Mouse (Mus musculus) CH12.LX (cell line): ENCODE data around the gene Igflr1. TPM values are rescaled to one million over a fixed set of nuclear protein-coding genes. Genes with fewer than 3 reads are reported as not detected.

Experiments used
- DNase-seq: peaks from one replicate; pipeline ENCODE4 v3.0.0-alpha.2; 2013; ENCODE audit errors: extremely low read depth
- H3K27ac ChIP-seq: 2 replicates; pipeline ENCODE4 v1.5.1; 2012; ENCODE audit warnings: low read depth, mild to moderate bottlenecking, control low read depth, moderate library complexity; ENCODE audit not compliant: insufficient read depth
- H3K27me3 ChIP-seq: replicated peaks from 2 replicates; pipeline ENCODE3; 2012; ENCODE audit warnings: inconsistent platforms
- H3K36me3 ChIP-seq, 2 experiments: replicated peaks in 1 of 2; 2 replicates each; pipeline versions ENCODE3 to v1.6.1; 2012; ENCODE audit warnings: inconsistent platforms in 1 of 2, low read length in 1 of 2, mild to moderate bottlenecking in 1 of 2, mixed read lengths in 1 of 2, moderate library complexity in 1 of 2; ENCODE audit not compliant: control insufficient read depth in 1 of 2, insufficient read depth in 1 of 2
- H3K4me1 ChIP-seq, 2 experiments: 2 replicates each; pipeline ENCODE4 v1.6.1; 2012; ENCODE audit warnings: inconsistent platforms in 1 of 2, moderate library complexity in 1 of 2; ENCODE audit not compliant: insufficient read depth in 2 of 2, control insufficient read depth in 1 of 2
- H3K4me2 ChIP-seq: 2 replicates; pipeline ENCODE4 v1.6.1; 2012; ENCODE audit warnings: low read depth, mild to moderate bottlenecking, control low read depth; ENCODE audit not compliant: poor library complexity, insufficient read depth, severe bottlenecking
- H3K4me3 ChIP-seq, 3 experiments: fragments of 150-350 bp in 1 of 3; sonication (generic) in 1 of 3; replicated peaks in 1 of 3; 2 replicates each; pipeline versions ENCODE3 to v1.5.1; 2011 to 2012; ENCODE audit warnings: low read depth in 2 of 3, low read length in 2 of 3, mild to moderate bottlenecking in 2 of 3, moderate library complexity in 2 of 3, control low read depth in 1 of 3, improper control_type of control experiment in 1 of 3, inconsistent platforms in 1 of 3, mixed read lengths in 1 of 3; ENCODE audit not compliant: poor library complexity in 1 of 3
- H3K79me2 ChIP-seq: replicated peaks from 2 replicates; pipeline ENCODE4 v1.6.1; 2012; ENCODE audit warnings: mild to moderate bottlenecking, moderate library complexity; ENCODE audit not compliant: control insufficient read depth, poor library complexity, insufficient read depth, severe bottlenecking; ENCODE audit errors: extremely low read depth
- H3K9ac ChIP-seq: 2 replicates; pipeline ENCODE4 v1.6.1; 2012; ENCODE audit warnings: low read depth, mild to moderate bottlenecking, control low read depth, moderate library complexity; ENCODE audit not compliant: insufficient read depth
- H3K9me3 ChIP-seq: replicated peaks from 2 replicates; pipeline ENCODE3; 2012; ENCODE audit warnings: low read length, inconsistent platforms, mixed read lengths
- CHD1 ChIP-seq: IDR thresholded peaks from 2 replicates; pipeline ENCODE4 v1.6.1; 2012; ENCODE audit warnings: low read depth, low read length, improper control_type of control experiment, inconsistent platforms
- CHD2 ChIP-seq: IDR thresholded peaks from 2 replicates; pipeline ENCODE4 v1.6.1; 2011; ENCODE audit warnings: low read length, improper control_type of control experiment
- ELF1 ChIP-seq: IDR thresholded peaks from 2 replicates; pipeline ENCODE4 v1.6.1; 2014; ENCODE audit warnings: low read depth, mild to moderate bottlenecking, inconsistent platforms, low read length, improper control_type of control experiment
- EP300 ChIP-seq: IDR thresholded peaks from 2 replicates; pipeline ENCODE4 v1.6.1; 2011; ENCODE audit warnings: low read length, improper control_type of control experiment
- GABPA ChIP-seq: IDR thresholded peaks from 2 replicates; pipeline ENCODE4 v1.6.1; 2012; ENCODE audit warnings: low read depth, low read length, improper control_type of control experiment, inconsistent platforms; ENCODE audit not compliant: insufficient replicate concordance
- HCFC1 ChIP-seq: IDR thresholded peaks from 2 replicates; pipeline ENCODE4 v1.6.1; 2012; ENCODE audit warnings: low read depth, mild to moderate bottlenecking, inconsistent platforms, low read length, improper control_type of control experiment
- JUND ChIP-seq: conservative IDR thresholded peaks from 2 replicates; pipeline ENCODE4 v1.6.1; 2011; ENCODE audit warnings: low read depth, low read length, improper control_type of control experiment
- MAFK ChIP-seq: IDR thresholded peaks from 2 replicates; pipeline ENCODE4 v1.6.1; 2011; ENCODE audit warnings: low read length, improper control_type of control experiment; ENCODE audit not compliant: insufficient replicate concordance
- MAZ ChIP-seq: IDR thresholded peaks from 2 replicates; pipeline ENCODE4 v1.6.1; 2012; ENCODE audit warnings: low read depth, mild to moderate bottlenecking, inconsistent platforms, low read length, improper control_type of control experiment, moderate library complexity
- MEF2A ChIP-seq: IDR thresholded peaks from 2 replicates; pipeline ENCODE4 v1.6.1; 2014; ENCODE audit warnings: low read depth, mild to moderate bottlenecking, inconsistent platforms, low read length, improper control_type of control experiment, borderline replicate concordance
- MXI1 ChIP-seq: IDR thresholded peaks from 2 replicates; pipeline ENCODE4 v1.6.1; 2011; ENCODE audit warnings: mild to moderate bottlenecking, low read depth, low read length, improper control_type of control experiment
- MYC ChIP-seq: IDR thresholded peaks from 2 replicates; pipeline ENCODE4 v1.6.1; 2011; ENCODE audit warnings: low read depth, mild to moderate bottlenecking, improper control_type of control experiment, low read length
- PAX5 ChIP-seq: IDR thresholded peaks from 2 replicates; pipeline ENCODE4 v1.6.1; 2012; ENCODE audit warnings: low read length, inconsistent platforms, mixed read lengths
- RAD21 ChIP-seq: IDR thresholded peaks from 2 replicates; pipeline ENCODE4 v1.6.1; 2011; ENCODE audit warnings: low read depth, mild to moderate bottlenecking, low read length, improper control_type of control experiment, moderate library complexity
- RCOR1 ChIP-seq: conservative IDR thresholded peaks from 2 replicates; pipeline ENCODE4 v1.6.1; 2012; ENCODE audit warnings: low read depth, mild to moderate bottlenecking, inconsistent platforms, low read length, improper control_type of control experiment
- TCF12 ChIP-seq: IDR thresholded peaks from 2 replicates; pipeline ENCODE4 v1.6.1; 2014; ENCODE audit warnings: low read depth, mild to moderate bottlenecking, inconsistent platforms, low read length, improper control_type of control experiment
- USF2 ChIP-seq: conservative IDR thresholded peaks from 2 replicates; pipeline ENCODE4 v1.6.1; 2011; ENCODE audit warnings: low read depth, low read length, improper control_type of control experiment
- ZC3H11A ChIP-seq: IDR thresholded peaks from 2 replicates; pipeline ENCODE4 v1.6.1; 2012; ENCODE audit warnings: low read depth, mild to moderate bottlenecking, inconsistent platforms, low read length, improper control_type of control experiment
- ZNF384 ChIP-seq: IDR thresholded peaks from 2 replicates; pipeline ENCODE4 v1.6.1; 2012; ENCODE audit warnings: low read depth, low read length, improper control_type of control experiment, inconsistent platforms
- dilution Hi-C: fragments of 300-500 bp; cut with MboI; formaldehyde crosslinking; loops from 2 replicates; pipeline ENCODE4 v1.14.3; 2020; ENCODE audit warnings: low sequenced_read_pairs; ENCODE audit not compliant: extremely low pct_unique_long_range_greater_than_20kb, extremely low pct_ligation_motif_present
- in situ Hi-C: fragments of 300-500 bp; cut with MboI; formaldehyde crosslinking; loops from 3 replicates; pipeline ENCODE4 v1.14.3; 2019; ENCODE audit warnings: low sequenced_read_pairs, low pct_ligation_motif_present, low pct_unique_long_range_greater_than_20kb, mixed read lengths
- polyA plus RNA-seq: library from polyadenylated mRNA; unstranded; fragments of >175 nt; gene quantifications from 2 replicates; pipeline ENCODE4 v1.2.1, GENCODE M21; 2012; ENCODE audit warnings: low read depth; ENCODE audit not compliant: insufficient read length
- total RNA-seq, 2 experiments: library from RNA; depleted of rRNA; stranded (reverse); fragments of 300-350 nt in 1 of 2; fragments of >200 nt in 1 of 2; gene quantifications; 2 replicates each; pipeline ENCODE4 v1.2.3; 2012 to 2014

Igflr1 gene
- total and polyA plus RNA-seq, 3 experiments = 1.3 TPM; not detected in 2

DNA sequence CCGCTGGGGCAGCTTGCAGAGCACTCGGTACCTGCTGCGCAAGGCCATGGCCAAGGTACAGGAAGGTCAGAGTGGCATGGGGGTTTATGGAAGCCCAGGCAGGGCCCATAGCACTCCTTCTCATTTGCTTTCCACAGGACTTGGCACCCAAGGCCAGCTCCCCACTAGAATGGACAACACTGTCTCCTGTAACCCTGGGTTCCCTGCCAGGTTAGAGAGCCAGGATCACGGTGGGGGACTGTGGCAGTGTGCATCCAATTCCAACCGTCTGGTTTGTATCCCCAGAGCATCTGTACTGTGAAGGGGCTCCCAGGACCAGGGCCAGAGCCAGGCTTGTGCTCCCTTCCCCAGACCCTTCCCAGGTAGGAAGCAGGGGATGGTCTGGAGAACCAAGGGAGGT is 44.4 kb upstream of the Igflr1 start:
- Histone ChIP-seq H3K4me3 (no peak overlapping the region), H3K4me2 (no peak overlapping the region), H3K36me3 (peaks cover 2 to 32% of the 10 kb centered on the region in 2 experiments), H3K27me3 (peaks cover 1% of the 10 kb centered on the region), H3K27ac (no peak overlapping the region), H3K79me2 (no peaks in the 10 kb centered on the region), H3K9ac (no peak overlapping the region), H3K9me3 (no peaks in the 10 kb centered on the region), H3K4me1 (peaks cover 10 to 18% of the 10 kb centered on the region in 2 experiments)
- in situ Hi-C loops = no loop called here
- dilution Hi-C loops = no loop called here
- no peak for TF ChIP-seq JUND
- no peak for TF ChIP-seq PAX5
- no peak for TF ChIP-seq ZC3H11A
- no peak for TF ChIP-seq EP300
- TF ChIP-seq RCOR1 = no peak
- TF ChIP-seq MAZ = no peak
- TF ChIP-seq ELF1 = no peak
- TF ChIP-seq CHD2 = no peak
- no peak for TF ChIP-seq MYC
- no peak for TF ChIP-seq USF2
- no peak for TF ChIP-seq MXI1
- TF ChIP-seq GABPA = no peak
- no peak for TF ChIP-seq HCFC1
- TF ChIP-seq MAFK = no peak
- no peak for TF ChIP-seq RAD21
- DNase-seq = no peak

DNA sequence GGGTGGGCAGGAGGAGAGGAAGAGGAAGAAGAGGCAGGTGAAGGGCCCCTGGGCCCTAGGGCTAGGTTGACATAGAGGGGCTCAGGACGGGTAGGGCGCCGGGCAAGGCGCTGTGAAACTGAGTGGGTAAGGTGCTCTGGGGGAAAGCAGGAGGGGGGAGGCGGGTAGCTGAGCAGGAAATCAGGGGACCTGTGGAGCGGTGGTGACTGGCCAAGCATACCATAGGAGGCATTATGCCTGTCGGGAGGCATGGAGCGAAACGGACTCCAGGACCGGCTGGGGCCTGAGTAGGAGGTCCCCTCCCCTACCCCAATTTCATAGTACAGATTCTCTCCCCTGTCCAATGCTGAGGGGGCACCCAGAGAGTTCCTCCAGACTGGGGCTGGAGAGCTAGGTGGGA is 42.4 kb upstream of the Igflr1 start:
- no peaks in the 10 kb centered on the region for H3K9me3 ChIP-seq
- H3K4me2 ChIP-seq = no peak overlapping the region
- no peak overlapping the region for H3K27ac ChIP-seq
- in situ Hi-C loops (no loop called here), dilution Hi-C loops (no loop called here)
- peaks cover 9 to 52% of the 10 kb centered on the region in 2 experiments for H3K36me3 ChIP-seq
- no peaks in the 10 kb centered on the region for H3K79me2 ChIP-seq
- no peak overlapping the region for H3K4me3 ChIP-seq
- no peaks in the 10 kb centered on the region for H3K27me3 ChIP-seq
- H3K9ac ChIP-seq = no peak overlapping the region
- TF ChIP-seq MEF2A = no peak
- no peak for TF ChIP-seq HCFC1
- no peak for TF ChIP-seq JUND
- TF ChIP-seq USF2 = no peak
- no peak for TF ChIP-seq CHD1
- TF ChIP-seq TCF12 = no peak
- TF ChIP-seq ZNF384 = no peak
- peaks cover 10 to 18% of the 10 kb centered on the region in 2 experiments for H3K4me1 ChIP-seq
- no peak for DNase-seq
